Mouse (Mus musculus) forebrain, embryonic 14.5 days (tissue): Measurements from ENCODE around the gene Bicra. TPM values are rescaled to one million over a fixed set of nuclear protein-coding genes. Genes with fewer than 3 reads are reported as not detected.
A peak's percentile ranks its signal among the peaks of the same experiment; 100 is the strongest.

ENCODE experiments used
- ATAC-seq: fragments of 200-750 bp; cut with Nextera tagmentation; 2 replicates; pipeline ENCODE4 v1.8.0; 2017; ENCODE audit warnings: mild to moderate bottlenecking, moderate library complexity
- DNase-seq: peaks from one replicate; pipeline ENCODE4 v3.0.0-alpha.2; 2015; ENCODE audit warnings: low spot score
- H3K27ac ChIP-seq: fragments of 300-500 bp; sonication (generic); 2 replicates; pipeline ENCODE4 v1.5.1; 2014; ENCODE audit warnings: low read depth, mild to moderate bottlenecking, control low read depth, low read length, moderate library complexity
- H3K27me3 ChIP-seq: fragments of 300-500 bp; sonication (generic); replicated peaks from 2 replicates; pipeline ENCODE4 v1.6.1; 2014; ENCODE audit warnings: low read length, control low read depth, mixed read lengths; ENCODE audit not compliant: control insufficient read depth, insufficient read depth
- H3K36me3 ChIP-seq: fragments of 300-500 bp; sonication (generic); 2 replicates; pipeline ENCODE4 v1.6.1; 2014; ENCODE audit warnings: low read length, control low read depth; ENCODE audit not compliant: control insufficient read depth, insufficient read depth
- H3K4me1 ChIP-seq: fragments of 300-500 bp; sonication (generic); 2 replicates; pipeline ENCODE4 v1.6.1; 2014; ENCODE audit warnings: antibody characterized with exemption, low read length, control low read depth; ENCODE audit not compliant: control insufficient read depth, insufficient read depth
- H3K4me2 ChIP-seq: fragments of 300-500 bp; sonication (generic); 2 replicates; pipeline ENCODE4 v1.6.1; 2014; ENCODE audit warnings: mild to moderate bottlenecking, control low read depth, low read length
- H3K4me3 ChIP-seq: fragments of 300-500 bp; sonication (generic); 2 replicates; pipeline ENCODE4 v1.5.1; 2014; ENCODE audit warnings: low read depth, low read length, control low read depth
- H3K9ac ChIP-seq: fragments of 300-500 bp; sonication (generic); 2 replicates; pipeline ENCODE4 v1.6.1; 2014; ENCODE audit warnings: mild to moderate bottlenecking, low read length, control low read depth, moderate library complexity
- H3K9me3 ChIP-seq: fragments of 300-500 bp; sonication (generic); replicated peaks from 2 replicates; pipeline ENCODE4 v1.6.1; 2016; ENCODE audit warnings: low read length, control low read depth, mixed read lengths; ENCODE audit not compliant: control insufficient read depth
- WGBS: fragments of 180-500 bp; shearing (Covaris S2); extraction: QIAGEN DNeasy Blood & Tissue Kit; methylation state at CpG from one replicate; pipeline ENCODE4 v1.1.7; 2014; 5-methylcytosine and 5-hydroxymethylcytosine counted together
- polyA plus RNA-seq: library from polyadenylated mRNA; unstranded; fragments of >200 nt; fragmentation: Nextera tagmentation; extraction: Ambion mirVana; gene quantifications from 2 replicates; pipeline ENCODE4 v1.2.1, GENCODE M21; 2014

Gene Bicra
- polyA plus RNA-seq, 1 experiment from 2014 or later, result 4.3 TPM

DNA sequence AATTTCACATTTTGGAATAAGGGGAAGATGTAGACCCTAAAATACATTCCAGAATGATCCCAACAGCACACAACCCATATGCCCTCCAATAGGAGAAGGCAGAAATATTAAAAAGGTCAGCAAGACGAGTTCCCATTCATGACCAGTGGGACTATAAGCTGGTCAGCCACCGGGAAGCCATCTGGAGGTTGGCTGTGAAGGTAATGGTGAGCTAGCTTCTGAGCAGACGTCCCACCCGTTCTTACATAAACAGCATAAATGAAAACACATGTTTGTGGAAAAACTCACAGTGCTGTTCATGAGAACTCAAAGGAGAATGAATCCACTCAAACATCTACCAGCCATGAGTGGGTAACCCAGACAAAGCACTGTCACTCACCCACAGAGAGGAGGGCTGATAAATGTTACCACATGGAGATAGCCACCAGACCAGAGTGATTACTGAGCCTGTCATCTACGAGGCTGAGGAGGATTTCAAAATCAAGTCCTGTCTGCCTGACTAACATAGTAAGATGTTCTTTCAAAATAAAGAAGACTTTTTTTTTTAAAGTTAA is 33.9 kb downstream of the Bicra start:
- Histone ChIP-seq H3K4me2 (no peak overlapping the region), H3K9me3 (no peaks in the 10 kb centered on the region), H3K27ac (no peak overlapping the region), H3K4me3 (no peak overlapping the region), H3K4me1 (no peaks in the 10 kb centered on the region), H3K27me3 (no peaks in the 10 kb centered on the region), H3K9ac (no peak overlapping the region), H3K36me3 (0 out of 2 replicates have a peak, but pooled peaks cover 3% of the 10 kb centered on the region)
- 87% methylated on average over 5 of the region's 5 CpGs for WGBS
- ATAC-seq (no peak), DNase-seq (no peak)

DNA sequence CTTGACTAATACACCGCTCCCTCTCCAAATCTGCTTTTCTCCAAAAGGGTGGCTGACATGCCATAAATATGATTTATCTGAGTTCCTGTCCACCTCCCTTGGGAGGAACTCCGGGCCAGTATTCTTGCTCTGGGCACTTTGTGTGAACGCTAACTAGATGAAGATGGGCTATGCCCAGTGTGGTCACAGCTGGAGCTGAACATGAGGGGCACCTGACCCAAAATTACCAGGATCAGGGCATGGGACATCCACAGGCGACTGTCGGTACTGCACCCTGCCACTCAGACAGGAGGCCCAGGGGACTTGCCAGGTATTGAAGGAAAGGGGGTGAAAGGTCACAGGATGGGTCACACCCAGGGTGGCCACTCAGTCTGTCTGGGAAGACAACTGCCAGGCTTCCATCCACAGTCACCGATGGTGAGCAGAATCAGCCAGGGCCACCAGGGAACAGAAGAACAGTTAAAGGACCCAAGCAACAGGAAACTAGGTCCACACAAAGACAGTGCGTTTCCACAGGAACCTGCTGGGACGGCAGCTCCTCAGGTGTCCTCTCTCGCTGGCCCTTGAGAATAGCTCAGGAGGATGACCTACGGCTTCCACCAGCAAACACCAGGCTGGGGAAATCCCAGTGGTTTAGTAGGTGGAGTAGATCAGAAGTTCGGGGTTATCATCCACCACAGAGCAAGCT is 35.0 kb downstream of the Bicra start:
- DNase-seq, result no peak
- no peak overlapping the region for H3K4me2 ChIP-seq
- 0 out of 2 replicates have a peak, but pooled peaks cover 3% of the 10 kb centered on the region for H3K36me3 ChIP-seq
- no peaks in the 10 kb centered on the region for H3K9me3 ChIP-seq
- no peaks in the 10 kb centered on the region for H3K4me1 ChIP-seq
- no peak for ATAC-seq
- no peak overlapping the region for H3K4me3 ChIP-seq
- WGBS, result 83% methylated on average over 11 of the region's 11 CpGs
- H3K27me3 ChIP-seq, result no peaks in the 10 kb centered on the region
- no peak overlapping the region for H3K27ac ChIP-seq
- H3K9ac ChIP-seq, result no peak overlapping the region

DNA sequence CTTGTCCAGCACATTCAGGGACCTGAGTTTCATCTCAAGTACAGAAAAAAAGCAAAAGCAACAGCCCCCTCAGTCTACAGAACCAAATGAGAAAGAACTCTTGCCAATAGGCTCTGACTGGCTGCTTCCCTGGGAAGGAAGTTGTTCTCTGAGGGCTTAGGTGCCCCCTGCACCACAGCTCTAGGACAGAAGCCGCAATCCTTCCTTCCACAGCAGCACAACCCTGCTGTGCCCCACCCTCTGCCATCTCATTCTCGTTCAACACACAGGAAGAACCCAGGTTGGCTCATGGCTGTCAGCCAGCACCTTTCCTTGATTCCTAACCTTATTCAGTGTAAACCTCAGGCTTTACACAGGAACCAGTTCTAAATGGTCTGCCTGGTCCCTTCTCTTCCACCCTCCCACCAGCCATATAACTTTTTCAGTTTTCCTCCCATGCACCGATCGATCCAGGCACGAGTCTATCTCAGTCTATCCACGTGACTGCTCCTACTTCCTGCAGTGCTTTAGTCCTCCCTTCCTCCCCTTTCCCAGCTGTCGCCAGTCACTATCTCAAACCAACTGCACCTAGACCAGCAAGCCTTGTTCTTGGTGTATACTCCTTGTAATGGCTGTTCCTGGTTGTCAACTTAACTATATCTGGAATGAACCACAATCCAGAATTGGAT is 36.2 kb downstream of the Bicra start:
- no peak overlapping the region for H3K4me2 ChIP-seq
- H3K36me3 ChIP-seq, result 0 out of 2 replicates have a peak, but pooled peaks cover 3% of the 10 kb centered on the region
- no peaks in the 10 kb centered on the region for H3K4me1 ChIP-seq
- H3K9ac ChIP-seq, result no peak overlapping the region
- H3K27ac ChIP-seq, result no peak overlapping the region
- WGBS, result 88% methylated on average over 7 of the region's 7 CpGs
- no peaks in the 10 kb centered on the region for H3K9me3 ChIP-seq
- no peaks in the 10 kb centered on the region for H3K27me3 ChIP-seq
- ATAC-seq, result no peak
- DNase-seq, result no peak
- no peak overlapping the region for H3K4me3 ChIP-seq

DNA sequence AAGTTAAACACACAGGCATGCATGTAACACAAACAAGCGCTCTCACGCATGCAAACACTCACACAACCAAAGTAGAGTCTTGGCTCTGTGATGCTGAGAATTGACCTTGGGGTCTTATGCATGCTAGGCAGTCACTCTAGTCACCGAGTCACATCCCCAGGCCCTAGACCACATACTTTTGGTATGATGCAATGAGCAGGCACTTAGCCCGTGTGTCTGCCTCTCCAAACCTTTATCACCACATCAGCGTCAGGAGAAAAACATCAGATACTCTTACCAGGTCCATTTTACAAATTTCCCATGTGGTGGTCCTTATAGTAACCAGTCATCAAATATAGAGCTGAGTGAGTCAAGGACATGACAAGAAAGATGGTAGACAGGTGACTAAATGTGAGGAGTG is 37.1 kb downstream of the Bicra start:
- Histone ChIP-seq H3K27me3 (no peaks in the 10 kb centered on the region), H3K9me3 (no peaks in the 10 kb centered on the region), H3K27ac (no peak overlapping the region), H3K4me2 (no peak overlapping the region), H3K4me3 (no peak overlapping the region), H3K9ac (no peak overlapping the region), H3K36me3 (0 out of 2 replicates have a peak, but pooled peaks cover 3% of the 10 kb centered on the region), H3K4me1 (no peaks in the 10 kb centered on the region)
- no peak for DNase-seq
- ATAC-seq, result no peak
- WGBS, result 81% methylated on average over 5 of the region's 5 CpGs

DNA sequence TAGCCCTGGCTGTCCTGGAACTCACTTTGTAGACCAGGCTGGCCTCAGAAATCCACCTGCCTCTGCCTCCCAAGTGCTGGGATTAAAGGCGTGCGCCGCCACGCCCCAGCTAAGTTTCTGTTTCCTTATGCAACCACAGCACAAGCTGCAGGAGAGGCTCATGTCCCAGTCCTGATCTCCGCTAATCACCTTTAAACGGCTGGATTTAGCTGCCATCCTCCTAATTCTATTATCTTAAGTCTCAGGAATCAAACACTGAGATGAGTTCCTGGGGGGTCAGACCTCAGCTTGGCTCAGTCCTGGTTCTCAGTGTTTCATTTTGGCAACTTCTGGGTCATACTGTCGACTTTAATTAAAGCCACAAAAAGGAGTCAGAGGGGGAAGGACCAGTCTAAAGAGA is 38.1 kb downstream of the Bicra start:
- no peak for ATAC-seq
- DNase-seq, result no peak
- no peaks in the 10 kb centered on the region for H3K9me3 ChIP-seq
- H3K4me3 ChIP-seq, result no peak overlapping the region
- no peak overlapping the region for H3K9ac ChIP-seq
- H3K36me3 ChIP-seq, result 0 out of 2 replicates have a peak, but pooled peaks cover 3% of the 10 kb centered on the region
- no peak overlapping the region for H3K27ac ChIP-seq
- H3K27me3 ChIP-seq, result no peaks in the 10 kb centered on the region
- no peaks in the 10 kb centered on the region for H3K4me1 ChIP-seq
- 88% methylated on average over 7 of the region's 7 CpGs for WGBS
- H3K4me2 ChIP-seq, result no peak overlapping the region

DNA sequence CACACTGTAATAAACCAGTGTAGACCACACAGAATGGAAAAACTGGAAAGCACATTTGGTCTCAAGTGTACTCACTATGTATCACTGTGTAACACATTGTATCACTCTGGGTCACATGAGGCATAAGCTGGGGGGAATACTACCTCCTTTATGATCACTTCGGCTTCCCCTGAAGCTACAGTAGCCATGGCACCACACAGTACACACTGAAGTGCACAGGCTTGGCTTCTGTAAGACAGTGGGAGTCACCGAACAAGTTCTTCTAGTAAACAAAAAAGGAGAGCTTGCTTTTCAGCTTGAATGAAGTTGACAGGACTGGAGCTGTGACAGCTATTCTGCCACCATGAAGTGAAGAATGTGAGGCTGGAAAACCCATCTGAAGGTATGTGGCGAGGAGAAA is 42.7 kb downstream of the Bicra start:
- WGBS, result 85% methylated on average over 3 of the region's 3 CpGs
- Histone ChIP-seq H3K27ac (no peak overlapping the region), H3K4me1 (no peaks in the 10 kb centered on the region), H3K27me3 (no peaks in the 10 kb centered on the region), H3K4me2 (no peak overlapping the region), H3K9ac (no peak overlapping the region), H3K36me3 (no peaks in the 10 kb centered on the region), H3K9me3 (no peaks in the 10 kb centered on the region), H3K4me3 (no peak overlapping the region)
- DNase-seq (no peak), ATAC-seq (no peak)

DNA sequence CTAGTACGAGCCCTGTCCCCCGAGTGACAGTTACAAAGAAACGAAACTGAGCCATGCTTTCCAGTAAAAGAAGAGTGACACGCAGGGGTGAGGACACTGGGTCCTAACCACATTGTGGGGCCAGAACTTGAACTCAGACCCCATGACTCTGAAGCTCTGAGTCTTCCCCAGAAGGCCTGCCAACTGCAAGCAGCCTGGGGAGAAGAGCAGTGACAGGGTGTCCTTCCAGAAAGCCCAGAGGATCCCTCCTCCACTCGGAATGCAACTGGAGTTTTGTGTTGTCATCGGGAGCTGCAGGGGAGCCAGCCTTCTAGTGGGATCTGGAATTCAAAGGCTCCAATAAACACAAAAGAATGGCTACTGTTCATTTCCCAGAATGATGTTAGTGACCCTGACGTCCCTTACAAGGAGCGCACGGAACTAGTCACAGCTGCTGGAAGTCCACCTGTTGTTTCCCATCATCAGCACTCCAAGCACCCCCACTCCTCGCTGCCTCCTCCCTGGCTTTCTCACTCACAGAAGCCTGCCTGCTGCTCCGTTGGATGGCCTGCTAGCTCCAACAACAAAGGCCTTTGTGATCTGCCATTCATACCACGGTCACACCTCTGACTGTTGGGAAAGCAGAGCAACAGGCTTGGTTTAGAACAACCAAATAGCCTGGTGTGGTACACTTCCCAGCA is 43.4 kb downstream of the Bicra start:
- Histone ChIP-seq H3K27ac (no peak overlapping the region), H3K27me3 (no peaks in the 10 kb centered on the region), H3K9ac (no peak overlapping the region), H3K36me3 (0 out of 2 replicates have a peak, but pooled peaks cover under 1% of the 10 kb centered on the region), H3K9me3 (no peaks in the 10 kb centered on the region), H3K4me3 (no peak overlapping the region), H3K4me1 (no peaks in the 10 kb centered on the region), H3K4me2 (no peak overlapping the region)
- 47% methylated on average over 12 of the region's 12 CpGs for WGBS
- DNase-seq (peak; percentile 10), ATAC-seq (0 out of 2 replicates have a peak, but pooled peaks have one; percentile 23)

DNA sequence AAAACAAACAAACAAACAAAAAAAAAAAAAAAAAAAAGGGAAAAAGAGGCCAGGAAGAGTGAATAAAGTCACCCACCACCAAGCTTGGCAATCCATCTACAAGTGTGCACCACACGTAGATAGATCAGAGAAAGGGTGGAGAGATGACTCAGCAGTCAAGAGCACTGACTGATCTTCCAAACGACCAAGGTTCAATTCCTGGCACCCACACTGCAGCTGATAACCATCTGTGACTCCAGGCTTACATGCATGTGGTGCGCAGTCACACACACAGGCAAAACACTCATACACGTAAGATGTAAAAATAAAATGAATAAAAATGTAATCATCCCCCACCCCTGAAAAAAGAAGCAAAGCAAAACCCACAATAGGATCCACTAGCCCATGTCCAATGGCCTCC is 44.7 kb downstream of the Bicra start:
- DNase-seq (no peak), ATAC-seq (no peak)
- H3K4me3 ChIP-seq, result no peak overlapping the region
- WGBS, result 77% methylated on average over 4 of the region's 4 CpGs
- no peak overlapping the region for H3K9ac ChIP-seq
- H3K27me3 ChIP-seq, result no peaks in the 10 kb centered on the region
- H3K36me3 ChIP-seq, result peaks cover 7% of the 10 kb centered on the region; the same call in 1 of the 2 replicates
- H3K9me3 ChIP-seq, result no peaks in the 10 kb centered on the region
- H3K4me1 ChIP-seq, result no peaks in the 10 kb centered on the region
- no peak overlapping the region for H3K4me2 ChIP-seq
- H3K27ac ChIP-seq, result no peak overlapping the region
